Mouse (Mus musculus) liver, postnatal 0 days (tissue): ENCODE measurements around the gene Hnrnpab.
A peak's percentile ranks its signal among the peaks of the same experiment; 100 is the strongest.

Experiments
- CTCF ChIP-seq: sonication (generic); IDR thresholded peaks from 2 replicates; pipeline ENCODE4 v1.5.1; 2016; ENCODE audit warnings: antibody characterized with exemption, low read depth
- EP300 ChIP-seq: IDR thresholded peaks from 2 replicates; pipeline ENCODE4 v1.6.1; 2016; ENCODE audit warnings: antibody characterized with exemption, low read depth, mild to moderate bottlenecking

DNA sequence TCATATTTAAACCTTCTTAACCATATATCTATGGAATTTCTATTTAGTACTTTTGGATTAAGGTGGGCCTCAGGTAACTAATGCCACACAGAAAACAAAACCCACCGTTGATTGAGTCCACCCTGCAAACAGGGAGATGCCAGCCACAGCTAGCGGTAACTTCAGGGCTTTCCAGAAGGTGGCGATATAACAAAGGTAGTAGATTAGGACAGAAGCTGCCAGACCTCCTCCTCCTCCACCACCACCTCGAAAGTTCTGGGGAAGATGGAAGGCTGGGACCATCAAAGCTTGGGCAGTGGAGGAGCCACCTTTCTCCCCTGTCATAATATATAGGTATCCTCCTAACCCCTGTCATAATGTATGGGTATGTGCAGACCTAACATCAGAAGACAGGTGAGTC, 11.0 kb upstream of the Hnrnpab start:
- TF ChIP-seq CTCF (peak; percentile 89), EP300 (no peak)
